Mouse (Mus musculus): ENCODE data around the gene Olfr1446.

The Olfr1446 gene

GRCm38 (mm10) chr19:12893424-12893823 lies at the start of gene Olfr1446:
Gene Olfr1446 (minus strand): TSS chr19:12893524.
- DNase-seq (ENCODE audit: low spot score in 2 of 2) = no peak

- no peak for DNase-seq (ENCODE audit: low spot score in 2 of 2)
Observed at GRCm38 (mm10) chr19:12930540-12930939, 37.2 kb upstream of the Olfr1446 start, which contains the start of gene Olfr1449. Gene Olfr1449 (plus strand): TSS chr19:12930840.

- no peak for DNase-seq (ENCODE audit: low spot score in 2 of 2)
Observed at GRCm38 (mm10) chr19:12924319-12924718, 31.0 kb upstream of the Olfr1446 start, which contains the start of gene Olfr1448. Gene Olfr1448 (minus strand): TSS chr19:12924419.

GRCm38 (mm10) chr19:12903643-12904042 lies 10.3 kb upstream of the Olfr1446 start, which contains the start of gene Olfr1447:
Gene Olfr1447 (minus strand): TSS chr19:12903743.
- DNase-seq (ENCODE audit: low spot score in 2 of 2) = no peak

GRCm38 (mm10) chr19:12883555-12883954 lies 9.8 kb downstream of the Olfr1446 start, which contains the start of gene Olfr1445:
Gene Olfr1445 (plus strand): TSS chr19:12883855.
- DNase-seq (ENCODE audit: low spot score in 2 of 2) = no peak

GRCm38 (mm10) chr19:12856983-12857382 lies 36.3 kb downstream of the Olfr1446 start, which contains the start of gene Olfr1444:
Gene Olfr1444 (plus strand): TSS chr19:12857283.
- DNase-seq (ENCODE audit: low spot score in 2 of 2) = no peak

- DNase-seq (ENCODE audit: low spot score in 2 of 2) = no peak
Observed at GRCm38 (mm10) chr19:12846382-12846781, 46.9 kb downstream of the Olfr1446 start, which contains the start of gene Gm5244. Gene Gm5244 (plus strand): TSS chr19:12846682.

- DNase-seq (ENCODE audit: low spot score in 2 of 2) = no peak
Observed at GRCm38 (mm10) chr19:12838507-12838906, 54.8 kb downstream of the Olfr1446 start.
